Mouse (Mus musculus) embryo, embryonic 11.5 days (tissue): ENCODE measurements around the gene Dkkl1.
"Not testable (repeated sequence)": the region's sequence is repeated elsewhere in the genome, so short reads cannot be mapped to it uniquely, and the experiment has no call there.

Experiments used
- DNase-seq: peaks from one replicate; pipeline ENCODE4 v3.0.0-alpha.2; 2012; ENCODE audit warnings: low read depth, low spot score

The Dkkl1 gene

DNA sequence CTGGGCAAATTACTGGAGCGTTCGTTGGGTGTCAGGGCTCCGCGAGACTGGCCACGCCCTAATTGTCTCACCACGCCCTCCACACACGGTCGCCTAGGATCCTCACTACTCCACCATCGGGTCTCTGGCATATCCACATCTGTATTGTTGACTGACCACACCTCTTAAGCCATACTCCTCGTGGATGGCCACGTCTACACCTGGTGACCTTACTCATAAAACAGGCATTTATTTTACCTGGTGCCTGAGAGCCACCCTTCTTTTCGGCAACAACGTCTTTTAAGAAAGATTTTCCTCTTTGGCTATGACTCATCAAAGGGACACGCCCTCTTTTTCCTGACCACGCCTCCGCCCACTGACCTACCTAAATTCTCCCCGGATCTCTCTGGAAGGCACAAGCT is at the start of gene Dkkl1:
Gene Dkkl1, minus strand, starts transcription at position 297 of the 401 bp plus-strand sequence.
- DNase-seq, result no peak

DNA sequence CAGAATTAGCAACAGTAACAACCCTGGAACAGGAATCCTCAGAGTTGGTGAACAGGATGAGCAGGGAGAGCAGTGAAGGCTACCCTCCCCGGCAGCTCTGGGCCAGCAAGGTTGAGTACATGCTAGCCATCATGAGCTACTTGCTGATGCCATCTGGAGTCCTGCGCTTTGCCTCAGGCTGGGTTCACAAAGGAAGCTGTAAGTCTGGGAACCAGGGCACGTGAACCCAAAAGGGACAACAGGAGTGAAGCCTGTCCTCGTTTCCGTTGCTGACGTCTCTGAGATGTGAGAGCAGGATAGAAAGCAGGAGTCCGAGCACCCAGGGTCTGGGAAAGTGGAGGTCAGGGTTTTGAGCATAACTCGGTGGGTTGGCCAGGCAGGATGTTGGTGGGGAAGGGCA is 47.3 kb upstream of the Dkkl1 start:
- no peak for DNase-seq

GRCm38 (mm10) chr7:45257063-45257840 is 45.3 kb upstream of the Dkkl1 start:
- DNase-seq, result no peak

DNA sequence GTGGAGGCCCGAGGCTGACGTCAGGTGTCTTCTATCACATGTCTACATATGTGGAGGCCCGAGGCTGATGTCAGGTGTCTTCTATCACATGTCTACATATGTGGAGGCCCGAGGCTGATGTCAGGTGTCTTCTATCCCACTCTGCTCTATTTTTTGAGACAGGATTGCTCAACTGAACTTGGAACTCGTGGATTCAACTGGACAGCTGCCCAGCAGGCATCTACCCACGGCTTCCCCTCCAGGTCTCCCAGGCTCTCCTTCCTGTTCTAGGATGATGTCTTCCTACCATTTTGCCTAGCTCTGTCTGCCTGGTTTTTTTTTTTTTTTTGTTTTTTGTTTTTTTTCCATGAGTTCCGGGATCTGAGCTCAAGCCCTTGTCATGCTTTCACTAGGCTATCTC is 43.9 kb upstream of the Dkkl1 start:
- DNase-seq, result not testable (repeated sequence)

DNA sequence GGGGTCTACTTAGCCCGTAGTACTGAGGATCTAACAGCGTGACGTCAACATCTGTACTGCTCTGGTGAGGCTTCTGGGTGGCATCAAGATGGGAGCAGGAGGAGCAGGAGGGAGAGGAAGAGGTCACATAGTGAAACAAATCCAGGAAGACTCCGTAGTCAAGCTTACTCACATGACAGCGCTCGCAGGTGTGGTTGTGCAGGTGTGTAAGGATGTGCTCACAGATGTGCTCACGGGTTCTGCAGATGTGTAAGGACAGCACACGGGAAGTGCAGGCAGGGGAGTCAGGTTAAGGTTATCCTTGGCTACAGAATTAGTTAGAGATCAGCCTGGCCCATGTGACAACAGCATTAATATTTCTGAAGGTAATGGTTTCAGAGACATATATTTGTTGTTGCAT is 41.9 kb upstream of the Dkkl1 start:
- DNase-seq, result no peak

GRCm38 (mm10) chr7:45247666-45248065 is 35.7 kb upstream of the Dkkl1 start:
- DNase-seq, result no peak

GRCm38 (mm10) chr7:45241389-45241749 is 29.4 kb upstream of the Dkkl1 start:
- no peak for DNase-seq

DNA sequence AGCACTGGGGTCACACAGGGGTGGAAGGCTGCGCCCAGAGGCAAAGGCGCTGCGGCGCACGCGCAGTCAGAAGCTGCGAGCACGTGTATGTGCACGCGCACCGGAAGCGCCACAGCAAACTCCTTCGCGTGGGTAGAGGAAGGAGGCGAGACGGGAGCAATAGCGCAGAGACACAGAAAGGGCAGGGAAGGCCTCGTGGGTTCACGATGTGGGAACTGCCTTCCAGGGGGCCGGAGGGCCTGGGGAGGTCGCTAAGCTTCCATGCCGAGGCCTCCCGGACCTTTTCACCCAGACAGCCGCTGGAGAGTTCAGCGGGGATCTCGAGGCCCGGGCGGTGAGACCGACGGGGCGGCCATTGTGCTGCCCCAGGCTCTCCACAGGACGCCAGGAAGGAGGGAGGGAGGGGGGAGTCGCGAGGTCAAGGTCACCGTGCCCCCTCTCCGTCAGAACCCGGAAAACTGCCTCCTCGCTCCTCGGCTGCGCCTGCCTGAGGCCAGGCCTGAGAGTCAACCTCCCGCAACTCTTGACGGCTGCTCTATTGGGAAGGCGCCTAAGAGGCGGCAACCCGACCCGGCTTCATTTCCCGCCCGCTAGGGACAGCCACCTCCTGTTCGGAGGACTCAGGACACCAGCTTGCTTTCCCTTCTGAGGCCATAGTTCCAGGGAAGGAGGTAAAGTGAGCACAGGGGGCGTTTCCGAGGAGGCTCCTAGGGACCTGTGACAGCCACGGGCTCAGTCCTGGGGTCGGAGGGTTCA is 28.9 kb upstream of the Dkkl1 start, which contains the start of gene Slc6a16:
Gene Slc6a16, plus strand, starts transcription at position 453 of the 756 bp plus-strand sequence.
- peak; percentile 20 for DNase-seq

GRCm38 (mm10) chr7:45240109-45240508 is 28.2 kb upstream of the Dkkl1 start:
- no peak for DNase-seq

GRCm38 (mm10) chr7:45238723-45239496 is 27.0 kb upstream of the Dkkl1 start, which contains the start of gene Cd37:
Gene Cd37 (minus strand): TSS chr7:45239115.
- DNase-seq, result no peak

DNA sequence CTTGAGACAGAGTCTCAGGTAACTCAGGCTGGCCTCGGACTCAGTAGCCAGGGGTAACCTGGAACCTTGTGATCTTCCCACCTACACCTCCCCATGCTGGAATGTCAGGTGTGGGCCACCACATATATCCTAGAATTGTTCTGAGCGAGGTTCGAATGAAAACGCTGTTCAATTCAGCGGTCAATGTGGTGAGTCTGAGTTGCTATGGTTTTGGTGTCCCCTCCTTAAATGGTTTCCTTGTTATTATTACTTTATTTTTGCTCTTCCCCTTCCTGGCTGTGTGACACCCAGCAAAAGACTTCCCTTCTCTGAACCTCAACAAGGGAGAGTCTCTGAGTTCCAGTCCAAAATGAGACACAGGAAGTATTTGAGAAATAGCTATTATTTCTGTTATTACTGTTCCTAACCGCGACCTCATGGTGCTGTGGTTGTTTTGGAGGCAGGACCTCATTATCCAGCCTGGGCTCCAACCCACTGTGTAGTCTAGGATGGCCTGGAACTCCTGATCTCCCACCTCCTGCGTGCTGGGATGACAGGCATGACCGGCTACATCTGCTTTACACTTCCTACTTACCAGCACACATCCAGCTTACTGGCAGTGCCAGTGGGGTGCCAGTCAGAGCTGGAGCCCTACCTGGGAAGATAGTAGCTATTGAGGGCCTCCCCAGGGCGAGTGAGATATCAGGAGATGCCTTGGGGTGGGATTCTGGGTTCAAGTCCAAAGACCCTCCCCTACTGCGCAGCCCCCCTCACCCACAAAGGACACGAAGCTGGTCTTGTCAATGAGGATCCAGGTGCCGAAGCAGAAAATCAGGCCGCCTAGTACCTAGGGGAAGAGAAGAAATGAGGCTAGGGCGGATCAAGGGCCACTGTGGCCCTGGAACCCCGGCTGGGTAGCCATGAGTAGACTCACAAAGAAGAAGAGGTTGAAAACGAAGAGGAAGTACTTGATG is 26.1 kb upstream of the Dkkl1 start:
- DNase-seq, result no peak

DNA sequence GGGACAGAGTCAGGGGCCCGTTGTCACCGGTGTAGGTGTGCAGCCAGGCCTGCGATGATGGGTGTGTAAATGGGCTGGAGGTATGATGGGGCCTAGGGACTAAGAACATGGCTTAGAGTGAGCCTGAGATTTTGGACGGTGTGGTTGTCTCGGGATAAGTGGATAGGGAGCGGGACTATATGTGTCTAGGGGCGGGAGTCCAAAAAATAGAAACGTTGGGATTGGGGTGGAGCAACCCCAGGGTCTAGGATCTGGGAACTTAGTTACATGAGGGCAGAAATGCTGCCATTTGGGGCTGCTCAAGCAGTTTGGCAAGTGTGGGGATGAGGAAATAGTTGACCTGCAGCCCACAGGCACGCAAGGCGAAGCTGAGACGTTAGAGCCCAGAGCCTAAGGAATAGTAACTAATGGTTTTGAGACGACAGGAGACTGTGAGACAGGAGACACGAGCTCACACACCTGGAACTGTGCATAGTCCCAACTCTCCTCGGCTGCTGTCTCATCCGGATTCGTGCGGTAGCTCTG is 23.8 kb upstream of the Dkkl1 start:
- no peak for DNase-seq

DNA sequence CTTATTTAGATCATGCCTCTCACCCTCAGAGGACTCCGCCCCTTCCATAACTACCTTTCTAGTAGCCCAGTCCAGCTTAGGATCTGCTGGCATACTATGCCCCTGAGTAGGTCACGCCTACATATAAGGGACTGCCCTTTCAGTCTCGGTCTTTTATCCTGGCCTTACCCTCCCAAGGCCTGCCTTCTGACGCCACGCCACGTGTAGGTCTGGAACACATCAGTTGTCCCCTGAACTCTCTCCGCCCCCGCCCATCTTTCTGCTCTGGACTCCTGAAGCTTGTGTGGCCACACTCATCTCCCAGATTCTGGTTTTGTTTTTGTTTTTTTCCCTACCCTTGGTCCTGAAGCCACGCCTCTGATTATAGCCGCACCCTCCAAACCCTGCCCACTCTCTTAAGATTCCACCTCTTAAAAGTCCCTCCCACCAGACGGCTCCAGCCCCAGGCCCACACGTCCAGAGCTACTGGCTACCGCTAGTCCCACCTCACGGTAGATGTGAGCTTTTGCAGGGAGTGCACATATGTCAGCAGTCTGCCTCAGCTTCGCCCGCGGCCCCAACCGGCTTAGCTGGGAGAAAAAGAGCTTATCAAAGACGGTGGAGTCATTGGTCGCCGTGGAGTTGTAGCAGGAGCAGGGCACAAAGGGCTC is 23.1 kb upstream of the Dkkl1 start:
- peak; percentile 61 for DNase-seq

DNA sequence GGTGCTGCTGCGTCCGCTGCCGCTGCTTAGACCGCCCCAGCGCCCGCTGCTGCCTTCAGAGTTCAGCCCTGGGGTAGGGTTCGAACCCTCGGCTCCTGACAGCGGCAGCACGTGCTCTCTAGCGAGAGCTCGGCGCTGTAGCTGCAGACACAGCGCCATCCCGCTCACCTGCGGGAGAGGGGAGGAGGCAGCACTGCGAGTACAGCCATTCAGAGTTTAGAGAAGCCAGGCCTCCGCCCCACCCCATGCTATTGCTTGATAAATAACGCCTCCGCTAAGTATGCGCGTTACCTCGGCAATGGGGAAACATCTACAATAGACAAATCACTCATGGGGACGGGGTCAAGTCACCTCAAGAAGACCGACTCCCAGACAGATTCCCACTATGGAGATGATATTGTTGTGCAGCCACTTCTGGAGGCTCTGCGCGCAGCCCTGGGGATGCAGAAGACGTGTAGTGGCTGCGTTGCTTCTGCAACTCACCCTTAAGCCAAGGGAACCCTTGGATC is 22.4 kb upstream of the Dkkl1 start:
- DNase-seq, result no peak

GRCm38 (mm10) chr7:45233580-45234332 is 21.8 kb upstream of the Dkkl1 start:
- DNase-seq, result no peak

GRCm38 (mm10) chr7:45232716-45233465 is 20.9 kb upstream of the Dkkl1 start:
- DNase-seq, result no peak

DNA sequence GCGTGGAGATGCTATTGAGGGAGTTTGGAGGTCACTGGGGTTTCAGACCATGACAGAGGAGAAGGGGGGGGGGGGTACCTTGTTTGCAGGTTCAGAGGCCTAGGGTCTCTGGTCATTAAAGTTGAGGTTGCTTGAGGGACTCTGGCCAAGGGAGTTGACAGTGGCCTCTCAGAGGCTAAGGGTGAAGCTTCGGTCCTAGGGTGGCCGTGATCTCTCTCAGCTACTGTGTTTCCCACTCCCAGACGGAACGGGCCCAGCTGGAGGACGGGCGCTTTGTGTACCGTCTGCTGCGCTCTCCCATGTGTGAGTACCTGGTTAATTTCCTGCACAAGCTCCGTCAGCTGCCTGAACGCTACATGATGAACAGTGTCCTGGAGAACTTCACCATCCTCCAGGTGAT is 20.0 kb upstream of the Dkkl1 start:
- no peak for DNase-seq

DNA sequence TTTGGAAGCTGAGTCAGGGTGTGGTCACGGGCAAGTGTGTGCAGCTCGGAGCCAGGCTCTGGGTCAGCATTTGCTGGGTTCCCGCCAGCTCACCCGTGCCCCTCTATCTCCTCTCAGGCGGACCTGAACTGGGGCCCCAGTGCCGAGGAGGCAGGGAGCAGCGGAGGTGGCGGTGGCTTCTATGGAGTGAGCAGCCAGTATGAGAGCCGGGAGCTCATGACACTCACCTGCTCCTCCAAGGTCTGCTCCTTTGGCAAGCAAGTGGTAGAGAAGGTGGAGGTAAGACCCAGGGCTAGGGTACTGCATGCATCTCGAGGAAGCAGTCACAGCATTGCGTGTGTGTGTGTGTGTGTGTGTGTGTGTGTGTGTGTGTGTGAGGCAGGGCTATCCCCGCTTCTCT is 19.2 kb upstream of the Dkkl1 start:
- DNase-seq, result no peak
